Mouse (Mus musculus) forebrain, embryonic 13.5 days (tissue): ENCODE measurements around the gene Dync1li1. TPM values are rescaled to one million over a fixed set of nuclear protein-coding genes. Genes with fewer than 3 reads are reported as not detected.

Experiments used
- ATAC-seq: fragments of 200-750 bp; cut with Nextera tagmentation; 2 replicates; pipeline ENCODE4 v1.8.0; 2017
- H3K27ac ChIP-seq: fragments of 300-500 bp; sonication (generic); 2 replicates; pipeline ENCODE4 v1.5.1; 2015; ENCODE audit warnings: inconsistent platforms, mild to moderate bottlenecking, moderate library complexity
- H3K27me3 ChIP-seq: fragments of 300-500 bp; sonication (generic); 2 replicates; pipeline ENCODE4 v1.6.1; 2015; ENCODE audit warnings: mild to moderate bottlenecking, inconsistent platforms
- H3K36me3 ChIP-seq: fragments of 300-500 bp; sonication (generic); 2 replicates; pipeline ENCODE4 v1.6.1; 2015; ENCODE audit warnings: mild to moderate bottlenecking, inconsistent platforms; ENCODE audit not compliant: poor library complexity, severe bottlenecking
- H3K4me1 ChIP-seq: fragments of 300-500 bp; sonication (generic); 2 replicates; pipeline ENCODE4 v1.6.1; 2015; ENCODE audit warnings: inconsistent platforms
- H3K4me2 ChIP-seq: fragments of 300-500 bp; sonication (generic); 2 replicates; pipeline ENCODE4 v1.6.1; 2015; ENCODE audit warnings: inconsistent platforms, mild to moderate bottlenecking, moderate library complexity
- H3K4me3 ChIP-seq: fragments of 300-500 bp; sonication (generic); 2 replicates; pipeline ENCODE4 v1.5.1; 2015; ENCODE audit warnings: mild to moderate bottlenecking, inconsistent platforms
- H3K9ac ChIP-seq: fragments of 300-500 bp; sonication (generic); 2 replicates; pipeline ENCODE4 v1.6.1; 2015; ENCODE audit warnings: mild to moderate bottlenecking, inconsistent platforms
- H3K9me3 ChIP-seq: fragments of 300-500 bp; sonication (generic); replicated peaks from 2 replicates; pipeline ENCODE4 v1.6.1; 2016; ENCODE audit warnings: inconsistent platforms
- WGBS: fragments of 180-500 bp; shearing (Covaris S2); methylation state at CpG from one replicate; pipeline ENCODE4 v1.1.7; 2015; 5-methylcytosine and 5-hydroxymethylcytosine counted together
- polyA plus RNA-seq: library from polyadenylated mRNA; unstranded; fragments of >200 nt; fragmentation: Nextera tagmentation; extraction: Ambion mirVana; gene quantifications from 2 replicates; pipeline ENCODE4 v1.2.1, GENCODE M21; 2015

The Dync1li1 gene
- polyA plus RNA-seq, 1 experiment from 2014 or later, result 108 TPM

GRCm38 (mm10) chr9:114660506-114660905 lies 28.1 kb upstream of the Dync1li1 start:
- Histone ChIP-seq H3K4me3 (no peak overlapping the region), H3K9me3 (no peaks in the 10 kb centered on the region), H3K4me2 (no peak overlapping the region), H3K27me3 (no peaks in the 10 kb centered on the region), H3K9ac (no peak overlapping the region), H3K27ac (no peak overlapping the region), H3K36me3 (no peaks in the 10 kb centered on the region), H3K4me1 (no peaks in the 10 kb centered on the region)
- 74% methylated on average over 6 of the region's 6 CpGs for WGBS
- no peak for ATAC-seq

- no peaks in the 10 kb centered on the region for H3K9me3 ChIP-seq
- no peak overlapping the region for H3K4me2 ChIP-seq
- 76% methylated on average over 6 of the region's 6 CpGs for WGBS
- ATAC-seq, result no peak
- no peak overlapping the region for H3K9ac ChIP-seq
- H3K36me3 ChIP-seq, result no peaks in the 10 kb centered on the region
- no peak overlapping the region for H3K4me3 ChIP-seq
- H3K4me1 ChIP-seq, result no peaks in the 10 kb centered on the region
- H3K27ac ChIP-seq, result no peak overlapping the region
- H3K27me3 ChIP-seq, result no peaks in the 10 kb centered on the region
Measured at GRCm38 (mm10) chr9:114660983-114661382, 27.6 kb upstream of the Dync1li1 start.

GRCm38 (mm10) chr9:114661991-114662390 lies 26.6 kb upstream of the Dync1li1 start:
- Histone ChIP-seq H3K4me2 (no peak overlapping the region), H3K9ac (no peak overlapping the region), H3K27me3 (no peaks in the 10 kb centered on the region), H3K27ac (no peak overlapping the region), H3K9me3 (no peaks in the 10 kb centered on the region), H3K36me3 (no peaks in the 10 kb centered on the region), H3K4me1 (no peaks in the 10 kb centered on the region), H3K4me3 (no peak overlapping the region)
- WGBS, result 70% methylated on average over 7 of the region's 7 CpGs
- ATAC-seq, result no peak

- ATAC-seq, result no peak
- Histone ChIP-seq H3K27ac (no peak overlapping the region), H3K4me2 (no peak overlapping the region), H3K27me3 (no peaks in the 10 kb centered on the region), H3K4me3 (no peak overlapping the region), H3K36me3 (no peaks in the 10 kb centered on the region), H3K4me1 (no peaks in the 10 kb centered on the region), H3K9ac (no peak overlapping the region), H3K9me3 (no peaks in the 10 kb centered on the region)
- WGBS, result 87% methylated on average over 11 of the region's 11 CpGs
Measured at GRCm38 (mm10) chr9:114663782-114664181, 24.8 kb upstream of the Dync1li1 start.

- no peak for ATAC-seq
- 87% methylated on average over 10 of the region's 10 CpGs for WGBS
- Histone ChIP-seq H3K9me3 (no peaks in the 10 kb centered on the region; the same call in 1 of the 2 replicates), H3K9ac (no peak overlapping the region), H3K4me3 (no peak overlapping the region), H3K36me3 (no peaks in the 10 kb centered on the region), H3K27me3 (no peaks in the 10 kb centered on the region), H3K4me1 (no peaks in the 10 kb centered on the region), H3K27ac (no peak overlapping the region), H3K4me2 (no peak overlapping the region)
Measured at GRCm38 (mm10) chr9:114666858-114667257, 21.7 kb upstream of the Dync1li1 start.

- H3K9me3 ChIP-seq, result no peaks in the 10 kb centered on the region; the same call in 1 of the 2 replicates
- no peak overlapping the region for H3K4me3 ChIP-seq
- H3K9ac ChIP-seq, result no peak overlapping the region
- H3K4me1 ChIP-seq, result peaks cover 3% of the 10 kb centered on the region; the same call in 1 of the 2 replicates
- 81% methylated on average over 4 of the region's 4 CpGs for WGBS
- no peaks in the 10 kb centered on the region for H3K27me3 ChIP-seq
- H3K4me2 ChIP-seq, result no peak overlapping the region
- no peak overlapping the region for H3K27ac ChIP-seq
- no peaks in the 10 kb centered on the region for H3K36me3 ChIP-seq
- ATAC-seq, result no peak
Measured at GRCm38 (mm10) chr9:114668047-114668446, 20.5 kb upstream of the Dync1li1 start.

GRCm38 (mm10) chr9:114669011-114669410 lies 19.6 kb upstream of the Dync1li1 start:
- Histone ChIP-seq H3K9ac (no peak overlapping the region), H3K4me1 (peaks cover 6% of the 10 kb centered on the region; the same call in 1 of the 2 replicates), H3K36me3 (no peaks in the 10 kb centered on the region), H3K27ac (no peak overlapping the region), H3K27me3 (no peaks in the 10 kb centered on the region), H3K4me3 (no peak overlapping the region), H3K4me2 (no peak overlapping the region), H3K9me3 (no peaks in the 10 kb centered on the region; the same call in 1 of the 2 replicates)
- WGBS, result 83% methylated on average over 4 of the region's 5 CpGs
- no peak for ATAC-seq

- Histone ChIP-seq H3K4me1 (peaks cover 6% of the 10 kb centered on the region; the same call in 1 of the 2 replicates), H3K4me2 (no peak overlapping the region), H3K9me3 (no peaks in the 10 kb centered on the region; the same call in 1 of the 2 replicates), H3K4me3 (no peak overlapping the region), H3K9ac (no peak overlapping the region), H3K27ac (no peak overlapping the region), H3K27me3 (no peaks in the 10 kb centered on the region), H3K36me3 (no peaks in the 10 kb centered on the region)
- 34% methylated on average over 1 of the region's 1 CpGs for WGBS
- no peak for ATAC-seq
Measured at GRCm38 (mm10) chr9:114671946-114672345, 16.6 kb upstream of the Dync1li1 start.

- H3K4me3 ChIP-seq, result peak overlapping the region; percentile 36
- 6% methylated on average over 24 of the region's 24 CpGs for WGBS
- peak; percentile 66 for ATAC-seq
Measured at GRCm38 (mm10) chr9:114672703-114673561, 15.7 kb upstream of the Dync1li1 start.

GRCm38 (mm10) chr9:114673626-114674025 lies 15.0 kb upstream of the Dync1li1 start:
- ATAC-seq, result no peak
- H3K9ac ChIP-seq, result peak overlapping the region; percentile 65; the same call in 1 of the 2 replicates
- H3K9me3 ChIP-seq, result no peaks in the 10 kb centered on the region; the same call in 1 of the 2 replicates
- H3K4me2 ChIP-seq, result peak overlapping the region; percentile 63; the same call in 1 of the 2 replicates
- peaks cover 6% of the 10 kb centered on the region; the same call in 1 of the 2 replicates for H3K4me1 ChIP-seq
- no peaks in the 10 kb centered on the region for H3K36me3 ChIP-seq
- 53% methylated on average over 2 of the region's 2 CpGs for WGBS
- no peak overlapping the region for H3K27ac ChIP-seq
- 0 out of 2 replicates have a peak overlapping the region, but pooled peaks have one; percentile 36 for H3K4me3 ChIP-seq
- H3K27me3 ChIP-seq, result no peaks in the 10 kb centered on the region

More at GRCm38 (mm10) chr9:114672703-114673561, 15.7 kb upstream of the Dync1li1 start:
- Histone ChIP-seq H3K27ac (peak overlapping the region; percentile 63), H3K4me2 (peak overlapping the region; percentile 63), H3K9ac (peak overlapping the region; percentile 65), H3K4me1 (peaks cover 6% of the 10 kb centered on the region; the same call in 1 of the 2 replicates), H3K27me3 (no peaks in the 10 kb centered on the region), H3K9me3 (no peaks in the 10 kb centered on the region; the same call in 1 of the 2 replicates), H3K36me3 (no peaks in the 10 kb centered on the region)

- Histone ChIP-seq H3K9ac (no peak overlapping the region), H3K4me3 (no peak overlapping the region), H3K27ac (no peak overlapping the region), H3K4me1 (no peaks in the 10 kb centered on the region), H3K36me3 (no peaks in the 10 kb centered on the region), H3K27me3 (no peaks in the 10 kb centered on the region), H3K9me3 (no peaks in the 10 kb centered on the region), H3K4me2 (no peak overlapping the region)
- no peak for ATAC-seq
- 84% methylated on average over 5 of the region's 5 CpGs for WGBS
Measured at GRCm38 (mm10) chr9:114678576-114678975, 10.0 kb upstream of the Dync1li1 start.

GRCm38 (mm10) chr9:114679944-114680343 lies 8.6 kb upstream of the Dync1li1 start:
- Histone ChIP-seq H3K27me3 (no peaks in the 10 kb centered on the region), H3K9ac (no peak overlapping the region), H3K4me2 (no peak overlapping the region), H3K4me3 (no peak overlapping the region), H3K9me3 (no peaks in the 10 kb centered on the region), H3K4me1 (no peaks in the 10 kb centered on the region), H3K36me3 (no peaks in the 10 kb centered on the region), H3K27ac (no peak overlapping the region)
- ATAC-seq, result no peak
- WGBS, result 89% methylated on average over 5 of the region's 5 CpGs
